Mouse (Mus musculus) frontal cortex, adult 2 months (tissue): ENCODE measurements around the gene Ralgps2. TPM values are rescaled to one million over a fixed set of nuclear protein-coding genes. Genes with fewer than 3 reads are reported as not detected.

Experiments
- DNase-seq, 2 experiments: peaks; one replicate each; pipeline ENCODE4 v3.0.0; 2022; ENCODE audit warnings: low spot score in 1 of 2; ENCODE audit errors: extremely low spot score in 1 of 2
- polyA plus RNA-seq: library from polyadenylated mRNA; depleted of rRNA; stranded (reverse); fragments of >200 nt; gene quantifications from 2 replicates; pipeline ENCODE4 v1.2.3, GENCODE M21; 2012; rRNA removed

Gene Ralgps2
- 32.5 and 35.4 TPM in 2 replicates for polyA plus RNA-seq

DNA sequence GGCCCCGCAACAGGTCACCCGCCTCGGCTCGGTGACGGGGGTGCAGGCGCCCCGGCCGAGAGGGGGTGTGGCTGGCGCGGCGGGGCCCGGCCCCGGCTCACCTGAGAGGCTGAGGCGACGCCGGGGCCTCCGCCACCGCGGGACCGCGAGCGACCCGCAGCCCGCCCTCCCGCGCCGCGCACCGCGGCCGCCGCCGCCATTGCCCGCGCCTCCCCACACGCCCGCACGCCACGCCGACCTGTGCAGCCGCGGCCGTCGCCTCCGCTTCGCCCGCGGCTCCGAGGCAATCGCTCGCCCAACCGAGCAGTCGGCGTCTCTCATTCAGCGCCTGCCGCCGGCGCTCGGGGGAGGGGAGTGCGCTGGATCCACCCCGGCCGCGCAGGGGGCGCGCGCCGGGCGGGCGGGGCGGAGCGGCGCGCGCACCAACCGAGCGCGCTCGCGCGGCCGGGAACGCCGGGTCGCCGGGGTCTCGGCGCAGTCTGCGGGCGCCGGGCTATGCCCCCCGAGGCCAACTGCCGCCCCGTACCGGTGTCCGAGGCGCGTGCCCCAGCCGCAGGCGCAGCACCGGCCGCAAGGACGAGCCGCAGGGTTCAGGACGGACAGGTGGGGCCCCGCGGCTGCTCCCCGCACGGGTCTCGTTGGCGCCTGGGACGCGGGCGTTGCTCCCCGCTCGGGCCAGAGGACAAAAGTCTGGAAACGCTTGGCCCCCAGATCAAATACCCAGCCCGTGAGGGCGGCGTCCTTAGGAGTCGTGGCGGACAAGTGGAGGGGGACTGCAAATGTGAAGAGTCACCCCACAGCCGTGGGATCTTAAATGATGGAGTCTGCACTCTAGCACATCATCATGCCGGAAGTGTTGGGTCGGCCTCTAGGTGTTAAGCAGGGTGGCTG is at the start of gene Ralgps2:
Gene Ralgps2, minus strand, starts transcription at position 376 of the 891 bp plus-strand sequence.
- peak in 1 of 2 experiments; percentile 65 for DNase-seq

DNA sequence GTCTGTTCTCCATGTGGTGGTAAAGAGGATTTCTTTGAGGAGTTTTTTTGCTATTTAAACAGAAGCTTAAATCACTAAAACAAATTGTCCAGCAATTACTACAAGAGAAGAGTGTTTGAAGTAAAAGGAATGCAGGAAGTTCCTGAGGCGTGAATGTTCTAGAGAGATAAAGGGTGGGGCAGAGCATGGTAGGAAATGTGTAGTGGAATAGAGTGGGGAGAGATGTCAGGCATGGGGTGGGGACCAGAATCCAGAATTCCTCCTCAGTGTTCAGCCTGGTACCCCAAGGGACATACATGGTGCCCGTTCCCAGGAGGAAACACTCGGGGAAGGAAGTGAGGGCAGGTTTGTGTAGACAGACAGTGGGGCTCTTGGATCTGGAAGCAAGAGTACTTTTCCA is 48.1 kb upstream of the Ralgps2 start:
- no peak for DNase-seq

DNA sequence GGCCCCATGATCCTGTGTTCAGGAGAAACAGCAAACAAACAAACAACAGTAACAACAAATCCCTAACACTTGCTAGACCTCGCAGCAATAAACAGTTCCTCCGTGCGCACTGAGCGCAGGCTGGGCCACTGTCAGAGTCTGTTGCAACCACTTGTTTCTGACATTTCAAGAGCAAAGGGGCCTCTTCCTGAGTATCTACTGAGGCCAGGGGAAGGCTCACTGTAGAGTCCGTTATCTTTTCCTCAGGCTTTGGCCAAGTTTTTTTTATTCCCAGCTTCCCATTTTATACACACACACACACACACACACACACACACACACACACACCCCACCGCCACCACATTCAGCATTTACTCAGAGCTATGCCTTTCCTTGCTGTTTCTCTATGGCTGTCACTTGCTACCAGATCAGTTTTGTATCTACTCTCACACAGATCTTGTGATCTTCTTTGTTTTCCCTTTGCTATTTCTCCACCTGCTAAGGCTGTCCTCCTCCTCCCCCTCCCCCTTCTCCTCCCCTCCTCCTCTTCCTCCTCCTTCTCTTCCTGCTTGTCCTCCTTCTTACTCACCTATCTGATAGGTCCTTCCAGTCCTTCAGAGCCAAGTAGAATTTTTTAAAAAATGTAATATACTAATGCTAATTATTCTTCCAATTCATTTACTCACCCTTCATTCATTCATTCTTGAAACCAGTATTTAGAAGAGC is 47.4 kb upstream of the Ralgps2 start:
- DNase-seq: no peak

DNA sequence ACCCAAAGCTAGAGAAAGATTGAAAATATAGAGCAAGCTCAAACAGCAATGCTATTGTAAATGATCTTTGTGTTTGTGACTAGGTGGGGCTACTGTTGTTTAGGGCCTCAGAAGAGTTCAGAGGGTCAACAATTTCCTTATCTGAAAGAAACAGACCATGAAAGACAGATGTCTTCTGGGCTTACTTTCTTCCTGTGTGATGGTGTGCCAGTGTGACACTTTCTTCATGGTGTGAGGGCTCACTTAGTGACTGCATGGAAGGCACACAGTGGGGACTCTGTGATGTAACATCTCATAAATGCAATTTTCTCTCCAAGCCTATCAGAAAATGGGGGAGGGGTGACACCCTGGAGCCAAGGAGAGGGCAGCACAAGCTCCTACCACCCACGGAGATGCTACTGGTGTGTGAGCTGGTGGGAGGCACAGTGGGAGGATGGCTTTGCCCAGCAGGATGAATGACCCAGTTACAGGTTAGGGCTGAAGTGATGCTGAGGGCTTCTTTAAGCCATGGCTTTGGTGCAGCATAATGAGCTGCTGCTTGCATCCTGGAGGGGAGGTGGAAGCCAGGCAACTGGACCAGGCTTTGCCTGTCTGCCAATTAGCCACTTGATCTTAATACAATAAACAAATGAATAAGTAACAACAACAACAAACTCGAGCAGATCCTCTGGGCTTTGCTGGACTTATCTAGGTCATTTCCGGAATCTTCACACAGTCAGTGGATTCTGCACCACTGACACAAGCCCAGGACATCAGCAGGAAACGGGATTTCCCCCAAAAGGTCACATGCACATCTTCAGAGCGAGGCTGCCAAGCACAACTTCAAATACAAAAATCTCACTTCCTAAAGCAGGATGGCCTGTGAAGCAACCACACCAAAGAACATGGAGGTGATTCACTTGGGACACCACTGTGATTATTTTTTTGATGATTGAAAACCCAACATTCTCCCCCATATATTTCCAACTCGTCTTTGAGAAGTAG is 46.5 kb upstream of the Ralgps2 start:
- no peak for DNase-seq

DNA sequence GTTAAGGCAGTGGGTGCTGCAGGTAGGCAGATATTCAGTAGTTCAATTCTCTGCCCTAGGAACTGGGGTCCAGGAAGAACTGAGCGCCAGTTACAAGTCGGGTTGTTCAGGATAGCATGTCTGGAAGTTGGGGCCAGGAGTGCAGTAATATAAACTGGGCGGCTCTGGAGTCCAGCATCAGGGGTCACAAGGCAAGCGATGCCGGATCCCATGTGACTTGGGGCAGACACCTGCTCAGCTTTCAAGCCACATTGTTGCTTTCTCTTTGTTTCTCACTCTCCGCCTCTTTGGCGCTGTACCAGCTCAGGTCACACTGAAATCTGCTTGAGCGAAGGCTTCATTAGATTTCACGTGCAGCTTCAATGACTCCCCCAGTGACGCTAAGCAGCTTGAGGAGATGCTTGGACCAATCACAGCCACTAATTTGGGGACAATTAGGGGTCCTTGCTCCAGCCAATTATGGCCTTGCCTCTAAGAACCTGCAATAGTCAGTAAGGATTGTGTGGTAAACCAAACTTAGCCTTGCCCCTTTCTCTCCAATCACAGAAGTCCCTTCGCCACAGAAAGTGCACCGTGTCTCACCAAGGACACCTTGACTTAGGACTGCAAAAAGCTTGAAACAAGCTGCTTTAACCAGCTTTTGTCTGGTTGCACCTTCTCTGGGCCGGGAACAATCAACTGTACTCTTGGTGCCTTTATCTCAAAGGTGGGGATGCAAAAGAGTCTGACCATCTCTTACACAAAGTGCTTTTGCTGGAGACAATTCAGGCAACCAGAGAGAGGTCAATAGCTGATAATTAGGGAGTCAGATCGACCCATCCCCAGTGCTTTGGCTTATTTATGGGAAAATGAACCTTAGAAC is 43.8 kb upstream of the Ralgps2 start:
- DNase-seq: no peak

DNA sequence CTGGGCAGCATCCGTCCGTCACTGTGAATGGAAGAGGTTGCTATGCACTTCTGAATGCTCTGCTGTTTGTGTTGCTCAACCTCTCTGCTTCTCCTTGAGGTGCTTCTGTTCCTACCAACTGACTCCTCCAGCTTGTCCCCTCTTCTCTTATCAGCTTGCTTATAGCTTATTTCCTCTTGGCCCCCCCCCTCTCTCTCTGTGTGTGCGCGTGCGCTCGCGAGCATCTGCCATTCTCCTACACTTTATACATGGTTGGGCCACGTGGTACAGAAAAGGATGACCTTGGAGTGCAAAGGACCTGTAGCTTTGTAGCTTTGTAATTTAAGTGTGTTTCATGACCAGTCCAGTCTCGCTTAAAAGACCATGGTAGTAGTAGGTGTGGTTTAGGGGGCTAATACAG is 42.5 kb upstream of the Ralgps2 start:
- no peak for DNase-seq

DNA sequence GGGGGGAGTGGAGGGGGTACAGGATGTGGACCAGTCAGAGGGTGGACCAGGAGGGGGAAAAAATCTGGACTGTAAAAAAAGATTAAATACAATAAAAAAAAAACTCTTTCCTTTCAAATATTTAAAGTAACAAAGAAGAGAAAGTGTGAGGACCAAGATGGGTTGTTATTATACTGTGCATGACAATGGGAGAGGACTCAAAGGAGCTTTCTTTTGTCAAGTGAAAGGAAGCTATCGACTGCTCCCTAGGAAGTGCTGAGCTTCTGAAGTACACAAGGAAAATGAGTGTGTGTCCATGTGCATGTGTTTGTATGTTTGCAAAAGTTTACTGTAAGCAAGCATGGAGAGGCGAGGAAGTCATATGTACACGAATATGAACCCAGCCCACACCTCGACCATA is 40.3 kb upstream of the Ralgps2 start:
- no peak for DNase-seq

DNA sequence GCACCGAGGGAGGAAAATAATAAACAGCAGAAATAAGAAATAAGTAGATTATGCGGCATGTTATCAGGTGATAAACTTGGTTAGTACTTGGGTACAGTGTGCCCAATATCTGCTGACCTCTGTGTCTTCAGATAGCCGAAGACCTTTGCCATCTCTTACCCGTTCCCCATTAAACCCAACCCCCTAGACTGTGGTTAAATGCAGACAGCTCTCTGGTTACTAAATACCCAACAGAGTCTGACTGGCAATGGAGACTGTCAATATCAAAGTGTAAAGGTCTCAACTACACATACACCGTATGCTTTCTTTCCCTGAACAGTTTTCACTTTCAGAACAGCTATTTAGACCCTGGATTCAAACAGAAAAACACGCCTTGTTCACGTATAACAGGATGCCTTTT is 39.2 kb upstream of the Ralgps2 start:
- DNase-seq: no peak

DNA sequence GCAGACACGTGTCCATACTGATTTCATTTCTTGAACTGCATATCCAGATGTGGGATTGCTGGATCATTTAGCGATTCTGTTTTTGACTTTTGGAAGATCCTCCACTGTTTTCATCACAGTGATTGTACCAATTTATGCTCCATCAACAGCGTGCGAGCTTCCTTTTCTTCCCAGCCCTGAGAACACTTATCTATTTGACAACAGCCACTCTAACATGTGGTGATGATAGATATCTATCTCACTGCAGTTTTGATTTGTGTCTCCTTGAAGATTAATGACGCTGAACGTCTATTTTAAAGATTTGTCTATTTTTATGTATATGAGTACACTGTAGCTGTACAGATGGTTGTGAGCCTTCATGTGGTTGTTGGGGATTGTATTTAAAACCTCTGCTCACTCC is 34.4 kb upstream of the Ralgps2 start:
- DNase-seq: no peak

DNA sequence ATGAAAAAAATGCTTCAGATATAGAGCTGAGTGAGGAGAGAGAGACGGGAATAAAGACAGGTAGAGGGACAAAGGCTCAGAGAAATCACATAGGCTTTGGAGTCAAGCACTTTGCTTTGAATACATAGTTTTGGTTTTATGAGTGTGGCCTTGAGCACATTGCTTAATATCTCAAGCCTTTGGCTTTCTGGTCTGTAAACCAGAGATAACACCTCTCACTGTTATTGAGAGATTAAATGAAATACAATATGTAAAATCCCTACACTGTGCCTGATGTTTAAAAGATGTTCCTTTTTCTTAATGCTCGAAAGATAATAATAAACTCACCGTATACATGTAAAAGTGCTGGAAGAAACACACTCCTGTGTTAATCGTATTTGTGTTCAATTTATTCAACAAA is 33.0 kb upstream of the Ralgps2 start:
- DNase-seq: no peak

DNA sequence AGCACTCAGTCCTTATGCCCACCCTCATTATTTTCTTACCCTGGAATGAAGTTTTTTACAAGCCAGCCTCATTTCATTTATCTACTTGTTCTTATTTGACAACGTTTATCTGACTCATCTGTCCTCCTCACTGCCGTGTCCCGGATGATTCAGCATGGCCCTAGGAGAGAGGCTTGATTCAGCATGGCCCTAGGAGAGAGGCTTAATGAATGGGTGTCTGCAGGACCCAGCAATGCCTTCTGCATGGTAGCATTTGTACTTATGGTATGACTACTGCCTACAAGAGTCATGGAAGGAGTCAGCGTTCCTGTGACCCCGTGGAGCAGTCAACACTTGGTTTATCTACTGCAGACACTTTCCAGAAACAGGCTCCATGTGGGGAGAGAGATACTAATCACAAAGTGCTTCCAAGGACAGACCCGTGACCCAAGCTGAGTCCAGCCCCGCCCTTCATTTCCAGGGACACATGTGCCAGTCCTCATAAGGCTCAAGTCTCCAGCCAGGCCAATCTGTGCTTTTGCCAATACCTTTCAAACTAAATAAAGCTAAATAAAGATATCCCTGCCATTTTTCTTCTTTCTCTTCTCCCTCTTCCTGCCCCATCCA is 31.9 kb upstream of the Ralgps2 start:
- DNase-seq: no peak

DNA sequence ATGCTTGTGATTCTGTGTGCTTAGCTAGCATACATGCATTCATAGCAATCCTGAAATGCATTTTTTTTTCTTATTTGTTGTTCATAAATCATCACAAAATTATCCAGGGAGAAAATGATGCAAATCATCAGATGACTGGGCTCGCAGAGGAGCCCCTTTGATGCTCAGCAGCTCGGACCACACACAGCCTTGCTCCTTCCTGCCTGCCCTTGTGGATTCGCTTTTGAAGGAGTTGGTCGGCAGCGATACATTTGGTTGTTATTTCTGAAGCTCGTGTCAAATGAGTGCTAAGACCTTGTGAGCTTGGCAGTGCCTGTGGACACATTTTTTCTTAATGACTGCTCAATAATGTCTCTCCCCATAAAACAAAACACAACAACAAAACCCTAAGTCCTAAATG is 31.2 kb upstream of the Ralgps2 start:
- DNase-seq: no peak

DNA sequence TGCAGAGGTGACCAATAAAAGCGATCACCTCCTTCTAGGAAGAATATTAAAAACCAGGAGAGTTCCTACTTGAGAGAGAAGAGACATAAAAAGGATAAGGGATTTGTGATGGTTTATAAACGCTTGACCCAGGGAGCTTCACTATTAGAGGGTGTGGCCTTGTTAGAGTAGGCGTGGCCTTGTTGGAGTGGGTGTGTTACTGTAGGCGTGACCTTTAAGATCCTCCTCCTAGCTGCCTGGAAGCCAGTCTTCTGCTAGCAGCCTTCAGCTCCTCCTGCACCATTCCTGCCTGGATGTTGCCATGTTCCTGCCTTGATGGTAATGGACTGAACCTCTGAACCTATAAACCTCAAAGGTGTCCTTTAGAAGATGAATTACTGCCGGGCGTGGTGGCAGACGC is 28.7 kb upstream of the Ralgps2 start:
- DNase-seq: no peak

DNA sequence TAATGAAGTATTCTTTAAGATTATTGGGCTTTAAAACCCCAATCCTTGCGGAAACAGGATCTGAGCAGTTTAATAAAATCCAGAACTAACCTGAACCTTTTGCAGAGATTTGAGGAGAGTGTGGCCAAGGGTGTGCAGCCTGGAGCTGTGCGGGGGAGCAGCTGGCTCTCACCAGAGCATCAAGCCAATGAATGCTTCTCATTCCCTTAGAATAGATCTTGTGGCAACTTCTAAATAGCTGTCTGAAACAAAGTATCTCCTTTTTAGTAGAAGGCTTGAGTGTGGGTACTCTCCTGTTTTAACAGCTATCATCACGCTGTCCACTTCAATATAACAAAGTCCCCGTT is 25.1 kb upstream of the Ralgps2 start:
- no peak for DNase-seq

DNA sequence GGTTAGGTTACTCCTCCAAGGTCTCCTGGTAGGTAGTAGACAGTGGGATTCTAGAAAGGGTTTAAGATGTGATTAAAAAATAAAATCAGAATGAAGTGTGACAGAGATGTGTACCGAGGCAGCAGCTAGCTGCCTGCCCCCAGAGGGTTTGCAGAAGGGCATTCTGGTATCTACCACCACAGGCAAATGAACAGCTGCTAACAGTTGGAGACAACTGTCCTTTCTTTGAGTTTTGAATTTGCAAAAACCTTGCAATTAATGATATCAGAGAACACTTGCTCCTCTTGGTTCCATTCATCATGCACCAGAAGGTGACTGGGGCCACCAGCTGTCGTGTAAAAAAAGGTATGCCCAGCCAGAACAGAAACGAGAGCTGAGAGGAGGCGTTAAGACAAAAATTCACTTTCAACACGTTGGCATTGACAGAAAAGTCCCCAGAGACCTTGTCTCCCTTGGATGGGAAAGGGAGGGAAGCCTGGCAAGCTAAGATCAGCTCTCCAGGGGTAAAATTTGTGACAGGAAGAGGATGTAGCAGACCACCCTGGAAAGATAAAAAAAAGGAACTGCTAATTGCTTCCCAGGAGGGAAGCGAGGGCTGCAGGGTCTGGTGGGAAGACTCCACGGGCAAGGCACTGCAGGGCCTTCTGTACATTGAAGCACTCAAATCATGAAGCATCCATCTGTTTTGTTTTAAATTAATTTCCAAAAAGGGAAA is 24.6 kb upstream of the Ralgps2 start:
- no peak for DNase-seq

DNA sequence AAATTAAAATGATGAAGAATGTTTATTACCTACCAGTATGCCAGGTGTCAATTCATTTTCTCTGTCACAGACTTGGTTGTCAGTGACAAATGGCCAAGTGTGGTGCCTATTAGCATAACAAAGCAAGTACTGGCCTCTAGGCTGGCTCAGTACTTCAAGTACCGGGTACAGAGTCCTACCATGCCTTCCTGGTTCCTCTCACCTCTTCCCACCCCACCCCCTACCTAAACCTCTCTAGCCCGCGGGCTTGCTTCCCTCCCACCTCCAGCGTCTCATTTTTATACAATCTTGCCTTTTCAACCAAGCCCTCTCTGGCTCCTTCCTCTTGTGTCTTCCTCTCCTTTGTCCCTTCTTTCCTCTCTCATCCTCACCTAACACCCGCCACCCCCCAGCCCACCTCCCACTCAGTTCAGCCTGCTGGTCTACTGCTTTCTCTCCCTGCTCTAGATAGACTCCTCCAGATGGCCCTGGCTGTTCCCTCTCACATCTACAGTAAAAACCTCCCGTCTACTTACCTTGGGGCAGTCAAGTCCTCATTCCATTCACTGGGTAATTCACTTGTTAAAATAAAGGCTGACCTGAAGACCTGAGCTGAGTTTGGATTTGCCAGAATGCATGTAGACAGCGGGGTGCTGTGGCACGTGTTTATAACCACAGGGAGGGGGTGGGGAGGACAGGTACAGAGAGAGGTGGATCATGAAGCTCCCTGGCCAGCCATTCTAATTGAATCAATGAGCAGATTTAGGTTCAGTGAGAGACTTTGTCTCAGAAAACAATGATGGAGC is 22.2 kb upstream of the Ralgps2 start:
- no peak for DNase-seq

DNA sequence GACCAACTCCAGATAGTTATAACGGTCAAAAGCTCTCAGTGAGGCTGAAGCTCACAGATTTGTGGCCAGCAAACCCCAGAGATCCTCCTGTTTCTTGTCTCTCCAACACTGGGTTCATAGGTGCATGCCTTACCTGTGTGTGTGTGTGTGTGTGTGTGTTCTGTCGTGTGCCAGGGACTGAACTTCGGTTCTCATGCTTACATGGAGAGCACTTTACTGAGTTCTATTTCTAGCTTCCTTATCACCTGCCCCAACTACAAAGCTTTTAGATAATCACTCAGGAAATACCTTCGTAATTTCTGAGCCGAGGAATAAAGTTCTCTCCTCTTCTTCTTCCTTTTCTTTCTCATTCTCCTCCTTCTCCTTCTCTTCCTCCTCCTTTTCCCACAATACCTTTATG is 19.6 kb upstream of the Ralgps2 start:
- DNase-seq: no peak

DNA sequence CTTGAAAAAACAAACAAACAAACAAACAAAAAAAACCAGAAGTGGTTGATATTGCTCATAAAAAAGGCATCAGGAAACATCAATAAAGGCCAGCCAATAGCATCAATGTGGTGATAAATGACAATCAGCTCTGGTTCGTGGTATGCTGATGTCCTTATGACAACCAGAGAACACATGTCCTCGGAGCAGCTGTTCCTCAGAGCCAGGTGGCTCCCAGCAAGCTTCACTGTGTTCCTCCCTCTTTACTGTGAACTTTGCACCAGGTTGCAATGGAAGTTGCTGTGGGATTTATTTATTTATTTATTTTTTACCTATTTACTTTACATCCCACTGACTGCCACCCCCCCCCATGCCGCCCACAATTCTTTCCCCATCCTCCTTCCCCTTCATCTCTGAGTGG is 17.9 kb upstream of the Ralgps2 start:
- no peak for DNase-seq
